Mouse (Mus musculus) adrenal gland, adult 18-20 months (tissue): Measurements from ENCODE around the gene Ldhal6b. TPM values are rescaled to one million over a fixed set of nuclear protein-coding genes. Genes with fewer than 3 reads are reported as not detected.
"Not testable (repeated sequence)": the region's sequence is repeated elsewhere in the genome, so short reads cannot be mapped to it uniquely, and the experiment has no call there.

Experiments
- DNase-seq, 2 experiments: peaks; one replicate each; pipeline ENCODE4 v3.0.0; 2021 to 2022; ENCODE audit warnings: low spot score in 2 of 2
- long read RNA-seq, 2 experiments: library from polyadenylated mRNA; stranded (forward); transcript quantifications; one replicate each; pipeline ENCODE4 v2.0.0; 2021
- total RNA-seq, 2 experiments: library from RNA; stranded (reverse); gene quantifications; 1 replicate in 1 of 2; 2 replicates in 1 of 2; pipeline ENCODE4 v1.2.3; 2021

Gene Ldhal6b
- under 1 TPM; 0.42 to 0.70 TPM for total RNA-seq
- long read RNA-seq, experiment 1, result 0 reads
- long read RNA-seq, experiment 2, result 0 reads

- no peak for DNase-seq
Observed at GRCm38 (mm10) chr17:5418545-5418944, at the start of gene Ldhal6b. Gene Ldhal6b, minus strand, starts transcription at chr17:5418767.

GRCm38 (mm10) chr17:5467177-5467576, 48.6 kb upstream of the Ldhal6b start:
- no peak for DNase-seq

GRCm38 (mm10) chr17:5466736-5467135, 48.2 kb upstream of the Ldhal6b start:
- no peak for DNase-seq

DNA sequence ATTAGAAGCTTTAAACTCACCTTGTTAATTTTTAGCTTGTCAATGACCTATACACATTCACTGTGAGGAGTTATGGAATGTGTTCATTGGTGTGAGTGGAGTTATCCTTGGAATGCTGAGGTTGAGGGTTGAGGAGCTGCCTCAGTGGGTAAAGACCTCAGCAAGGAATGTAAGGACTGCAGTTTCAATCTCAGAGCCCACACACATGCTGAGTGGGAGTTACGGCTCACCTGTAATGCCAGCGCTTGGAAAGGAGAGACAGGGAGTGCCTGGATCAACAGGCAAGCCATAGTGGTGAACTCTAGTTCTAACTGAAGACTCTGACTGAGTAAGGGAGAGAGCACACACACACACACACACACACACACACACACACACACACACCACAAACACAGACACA, 45.3 kb upstream of the Ldhal6b start:
- no peak for DNase-seq

- no peak for DNase-seq
Observed at GRCm38 (mm10) chr17:5453657-5454056, 35.1 kb upstream of the Ldhal6b start.

GRCm38 (mm10) chr17:5443751-5444150, 25.2 kb upstream of the Ldhal6b start:
- peak; percentile 18 to 29 for DNase-seq

DNA sequence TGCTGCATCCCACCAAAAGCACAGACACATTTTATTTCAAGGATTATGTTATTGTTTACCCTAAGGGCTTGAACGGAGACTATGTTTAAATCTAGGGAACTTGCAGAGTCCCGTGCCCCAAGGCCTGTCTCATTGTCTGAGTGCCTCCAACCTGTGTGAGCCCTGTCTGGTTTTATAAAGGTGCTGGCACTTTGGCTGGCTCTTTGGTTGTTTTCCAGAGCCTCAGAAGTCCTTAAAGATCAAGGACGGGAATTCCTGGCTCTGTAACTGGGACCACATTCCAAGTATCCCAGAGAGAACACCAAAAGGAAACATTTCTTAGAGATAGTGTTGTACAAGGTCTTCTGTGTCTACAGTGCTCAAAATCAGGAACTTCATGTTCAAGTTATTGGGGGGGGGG, 24.7 kb upstream of the Ldhal6b start:
- DNase-seq, result no peak

DNA sequence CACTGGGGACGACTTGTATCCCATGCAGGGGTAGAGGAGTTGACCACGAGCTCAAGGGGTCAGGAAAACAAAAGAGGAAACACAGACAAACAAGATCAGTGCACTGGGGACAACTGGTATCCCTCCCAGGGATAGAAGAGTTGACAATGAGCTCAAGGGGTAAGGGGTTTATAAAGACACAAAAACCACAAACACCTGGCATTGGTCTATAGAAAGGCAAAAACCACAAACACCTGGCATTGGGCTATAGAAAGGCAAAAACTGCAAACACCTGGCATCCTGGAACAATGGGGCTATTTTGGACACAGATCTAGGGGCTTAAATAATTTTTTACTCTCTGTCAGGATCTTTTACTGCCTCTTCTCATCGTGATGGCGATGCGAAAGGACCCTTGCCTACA, 23.8 kb upstream of the Ldhal6b start:
- not testable (repeated sequence) for DNase-seq

GRCm38 (mm10) chr17:5440159-5440971, 21.8 kb upstream of the Ldhal6b start, which contains the start of gene Tmem242:
Gene Tmem242, minus strand, starts transcription at chr17:5440259.
- DNase-seq, result peak; percentile 89 to 91

DNA sequence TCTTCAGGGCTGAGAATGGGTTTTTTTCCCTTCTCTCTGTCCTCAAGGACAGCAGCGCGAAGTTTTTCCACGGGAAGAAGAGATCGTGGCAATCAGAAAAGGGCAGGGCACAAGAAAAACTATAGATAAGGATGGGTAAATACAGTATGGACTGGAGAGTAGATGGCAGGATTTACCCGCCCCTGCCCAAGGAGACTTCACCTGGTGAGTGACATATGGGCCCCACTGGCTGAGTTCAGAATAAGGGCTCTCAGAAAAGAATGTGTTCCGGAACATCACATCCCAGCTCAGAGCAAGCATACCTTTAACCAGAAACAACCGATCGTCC, 21.2 kb upstream of the Ldhal6b start:
- no peak for DNase-seq

GRCm38 (mm10) chr17:5429772-5430133, 11.2 kb upstream of the Ldhal6b start:
- no peak for DNase-seq

GRCm38 (mm10) chr17:5429090-5429771, 10.7 kb upstream of the Ldhal6b start:
- peak; percentile 83 to 90 for DNase-seq

DNA sequence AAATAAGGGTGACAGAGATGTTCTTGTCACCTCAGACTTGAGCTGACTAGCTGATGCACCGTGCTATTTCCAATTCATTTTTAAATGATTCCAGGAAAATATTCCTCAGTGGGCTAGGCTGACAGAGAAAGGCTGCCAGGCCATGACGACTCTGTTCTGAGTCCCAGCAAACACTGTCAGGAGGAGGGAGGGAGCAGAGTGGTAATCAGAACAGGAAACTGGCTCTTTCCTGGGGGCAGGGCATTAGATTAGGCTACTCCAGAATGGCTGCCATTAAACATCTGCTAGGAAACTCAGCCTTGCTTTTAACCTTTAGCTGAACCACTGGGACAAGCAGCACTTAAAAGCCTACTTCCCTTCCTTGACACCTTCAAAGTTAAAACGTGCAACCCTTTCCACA, 6.6 kb upstream of the Ldhal6b start:
- DNase-seq, result no peak

DNA sequence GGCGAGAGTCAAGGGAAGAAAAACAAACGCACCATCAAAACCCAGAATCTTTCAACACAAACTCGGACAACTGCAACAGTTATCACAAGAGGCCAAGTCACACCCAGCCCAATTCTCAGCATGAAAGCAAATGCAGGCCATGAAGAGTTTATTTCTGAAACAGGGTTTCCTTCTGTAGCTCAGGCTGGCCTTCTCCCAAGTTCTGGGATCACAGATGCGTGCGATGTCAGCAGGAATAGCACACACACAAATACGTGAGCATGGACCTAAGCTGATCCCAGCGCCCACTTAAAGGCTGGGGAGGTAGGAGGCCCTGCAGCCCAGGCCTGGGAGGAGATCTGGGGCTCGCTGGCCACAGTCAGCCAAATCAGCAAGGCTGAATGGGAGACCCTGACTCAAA, 5.6 kb upstream of the Ldhal6b start:
- no peak for DNase-seq

DNA sequence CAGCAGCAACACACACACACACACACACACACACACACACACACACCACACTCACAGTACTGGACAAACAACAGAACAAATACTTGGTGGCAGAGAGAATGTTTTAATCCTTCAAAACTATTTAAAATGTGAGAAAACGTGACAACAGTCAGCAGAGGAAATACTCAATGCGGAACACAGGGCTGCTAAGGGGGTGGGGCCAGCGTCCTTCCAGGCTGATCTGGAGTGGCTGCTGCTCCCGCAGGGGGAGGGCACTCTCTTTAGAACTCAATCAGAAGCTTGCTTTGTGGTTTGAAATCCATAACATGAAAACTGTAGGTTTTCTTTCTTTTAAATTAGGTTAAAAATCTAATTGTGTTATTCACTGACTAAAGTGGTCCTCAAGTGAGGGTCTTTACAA, 3.3 kb upstream of the Ldhal6b start:
- no peak for DNase-seq

- DNase-seq, result no peak
Observed at GRCm38 (mm10) chr17:5419771-5420518, 1.4 kb upstream of the Ldhal6b start.

DNA sequence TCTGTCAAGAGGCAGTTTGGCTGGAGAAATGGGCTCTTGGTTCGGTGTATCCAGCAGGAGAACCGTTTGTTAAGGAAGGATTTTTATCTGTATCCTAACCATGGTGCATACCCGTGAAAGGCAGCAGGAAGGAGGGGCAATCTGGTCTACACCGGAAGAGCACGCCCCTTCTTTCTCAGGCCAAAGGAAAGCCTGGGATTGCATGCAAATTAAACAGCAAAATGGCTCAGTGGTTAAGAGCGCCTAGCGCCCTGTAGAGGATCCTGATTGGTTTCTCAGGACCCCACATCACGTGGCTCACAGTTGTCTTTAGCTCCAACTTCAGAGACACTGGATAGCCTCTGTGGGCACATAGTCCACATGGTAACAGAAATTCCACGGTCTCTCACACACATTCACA, 489 bp upstream of the Ldhal6b start:
- no peak for DNase-seq

GRCm38 (mm10) chr17:5416518-5416917, 2.0 kb downstream of the Ldhal6b start:
- no peak for DNase-seq

GRCm38 (mm10) chr17:5414041-5414440, 4.5 kb downstream of the Ldhal6b start:
- no peak for DNase-seq

- DNase-seq, result no peak
Observed at GRCm38 (mm10) chr17:5413350-5413749, 5.2 kb downstream of the Ldhal6b start.

GRCm38 (mm10) chr17:5412740-5413139, 5.8 kb downstream of the Ldhal6b start:
- no peak for DNase-seq

- DNase-seq, result no peak
Observed at GRCm38 (mm10) chr17:5412301-5412700, 6.3 kb downstream of the Ldhal6b start.
